Mouse (Mus musculus) limb, embryonic 10.5 days (tissue): ENCODE results near the gene Slc26a11. TPM values are rescaled to one million over a fixed set of nuclear protein-coding genes. Genes with fewer than 3 reads are reported as not detected.

Experiments used
- DNase-seq: peaks from one replicate; pipeline ENCODE4 v3.0.0-alpha.2; 2017; ENCODE audit warnings: low spot score
- H3K27ac ChIP-seq: fragments of 300-500 bp; sonication (generic); 2 replicates; pipeline ENCODE4 v1.5.1; 2016; ENCODE audit warnings: mild to moderate bottlenecking
- H3K27me3 ChIP-seq: fragments of 300-500 bp; sonication (generic); 2 replicates; pipeline ENCODE4 v1.6.1; 2016; ENCODE audit warnings: low read depth, mild to moderate bottlenecking; ENCODE audit not compliant: poor library complexity, severe bottlenecking
- H3K36me3 ChIP-seq: fragments of 300-500 bp; sonication (generic); 2 replicates; pipeline ENCODE4 v1.6.1; 2016; ENCODE audit warnings: mild to moderate bottlenecking, moderate library complexity
- H3K4me1 ChIP-seq: fragments of 300-500 bp; sonication (generic); 2 replicates; pipeline ENCODE4 v1.6.1; 2016
- H3K4me3 ChIP-seq: fragments of 300-500 bp; sonication (generic); 2 replicates; pipeline ENCODE4 v1.5.1; 2016; ENCODE audit warnings: mild to moderate bottlenecking, moderate library complexity
- H3K9me3 ChIP-seq: fragments of 300-500 bp; sonication (generic); replicated peaks from 2 replicates; pipeline ENCODE4 v1.6.1; 2016; ENCODE audit warnings: mild to moderate bottlenecking
- WGBS: fragments of 180-500 bp; shearing (Covaris S2); methylation state at CpG from one replicate; pipeline ENCODE4 v1.1.7; 2016; 5-methylcytosine and 5-hydroxymethylcytosine counted together
- polyA plus RNA-seq: library from polyadenylated mRNA; unstranded; fragments of >200 nt; fragmentation: Nextera tagmentation; extraction: Ambion mirVana; gene quantifications from 2 replicates; pipeline ENCODE4 v1.2.1, GENCODE M21; 2016

The Slc26a11 gene
- 8.9 and 9.4 TPM in 2 replicates for polyA plus RNA-seq

DNA sequence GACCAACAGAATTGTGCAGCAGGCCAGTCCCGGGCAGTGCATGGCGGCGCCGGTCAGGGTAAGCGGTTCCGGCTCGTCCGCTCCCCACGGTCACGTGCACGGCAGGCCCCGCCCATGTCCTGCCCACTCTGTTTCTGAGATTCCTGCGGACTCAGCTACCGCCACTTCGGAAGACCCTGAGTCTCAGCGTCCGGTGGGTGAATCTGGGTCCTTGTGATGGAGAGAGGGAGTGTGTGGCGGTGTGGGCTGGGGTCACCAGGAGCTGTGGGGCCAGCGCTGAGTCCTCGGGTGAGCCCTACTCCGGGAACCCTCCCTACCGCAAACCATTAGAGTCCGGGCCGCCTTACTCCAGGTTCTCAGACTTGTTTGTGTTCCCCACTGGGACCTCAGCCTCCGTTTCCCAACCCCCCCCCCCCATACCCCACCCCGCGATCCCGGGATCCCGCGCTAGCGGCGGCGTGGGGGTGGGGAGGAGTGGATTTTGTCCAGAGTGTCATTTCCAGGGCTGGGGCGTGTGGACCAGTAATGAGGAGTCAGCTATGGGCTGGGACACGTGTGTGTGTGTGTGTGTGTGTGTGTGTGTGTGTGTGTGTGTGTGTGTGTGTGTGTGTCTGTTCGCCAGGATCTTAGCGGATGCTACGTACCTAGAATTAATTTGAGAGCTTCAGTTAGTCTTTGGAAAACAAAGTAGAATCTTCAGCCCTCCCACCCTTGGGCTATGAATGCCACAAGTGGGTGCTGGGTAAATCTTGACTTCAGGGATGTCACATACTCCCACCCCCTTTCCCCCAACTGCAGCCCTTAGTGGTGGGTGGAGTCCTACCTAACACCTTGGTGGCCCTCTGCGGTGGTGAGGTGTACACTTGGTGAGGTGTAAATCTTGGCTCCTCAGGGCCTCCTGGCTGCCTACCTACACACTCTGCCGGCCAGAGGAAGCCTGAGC lies at the start of gene Slc26a11, which contains the start of gene Sgsh:
Gene Slc26a11 (plus strand): TSS at position 115 of the 943 bp plus-strand sequence.
Gene Sgsh (minus strand): TSS at position 94 of the 943 bp plus-strand sequence.
- Histone ChIP-seq H3K9me3 (no peaks in the 10 kb centered on the region), H3K36me3 (peaks cover 27% of the 10 kb centered on the region), H3K27me3 (0 out of 2 replicates have a peak, but pooled peaks cover 14% of the 10 kb centered on the region), H3K27ac (peak within 1 kb of the TSS; percentile 89), H3K4me1 (peaks cover 31% of the 10 kb centered on the region), H3K4me3 (peak within 1 kb of the TSS; percentile 85)
- peak; percentile 93 for DNase-seq
- under 1% methylated on average over 40 of the region's 40 CpGs for WGBS

DNA sequence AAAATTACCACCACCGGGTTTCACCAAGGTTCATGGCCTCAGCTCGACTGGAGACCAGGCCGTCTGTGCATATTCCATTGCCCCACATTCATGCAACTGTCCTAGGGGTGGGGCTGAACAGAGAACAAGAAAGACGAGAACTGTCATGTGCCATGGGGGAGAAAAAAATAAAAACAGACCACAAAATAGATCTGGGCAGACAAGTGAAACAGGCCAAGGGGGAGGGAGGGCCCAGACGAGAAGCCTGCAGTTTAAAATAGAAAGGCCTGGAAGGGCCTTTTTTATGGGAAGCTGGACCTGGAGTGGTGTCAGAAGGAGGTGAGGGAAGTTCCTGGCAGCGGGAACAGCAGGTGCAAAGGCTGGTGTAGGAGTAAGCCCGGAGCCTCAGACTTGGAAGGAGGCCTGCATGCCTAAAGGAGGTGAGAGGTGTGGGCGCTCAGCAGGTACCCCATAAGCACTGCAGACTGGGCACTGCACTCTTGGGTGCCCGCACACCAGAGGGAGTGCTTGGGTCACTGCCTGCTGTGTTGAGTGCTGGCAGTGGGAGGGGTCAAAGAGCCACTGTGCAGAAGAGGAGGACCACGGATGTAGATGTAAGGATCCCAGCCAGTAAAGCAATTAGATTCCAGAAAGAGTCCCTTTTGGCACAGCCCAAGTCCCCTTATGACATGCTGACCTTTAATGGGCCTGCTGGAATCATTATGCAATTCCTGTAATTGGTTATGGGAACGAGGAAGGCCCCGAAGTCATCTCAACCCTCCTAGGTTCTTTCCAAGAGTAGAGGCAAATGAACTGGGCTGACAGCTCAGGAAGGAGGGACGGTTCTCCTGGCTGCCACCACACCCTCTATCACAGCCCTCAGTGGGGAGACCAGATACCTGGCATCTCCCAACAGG lies 48.3 kb upstream of the Slc26a11 start:
- WGBS: 67% methylated on average over 13 of the region's 13 CpGs
- Histone ChIP-seq H3K27me3 (peaks cover 36% of the 10 kb centered on the region), H3K9me3 (no peaks in the 10 kb centered on the region), H3K36me3 (no peaks in the 10 kb centered on the region), H3K4me1 (peaks cover 32% of the 10 kb centered on the region), H3K4me3 (no peak overlapping the region), H3K27ac (peak overlapping the region; percentile 70; the same call in 1 of the 2 replicates)
- DNase-seq: no peak

DNA sequence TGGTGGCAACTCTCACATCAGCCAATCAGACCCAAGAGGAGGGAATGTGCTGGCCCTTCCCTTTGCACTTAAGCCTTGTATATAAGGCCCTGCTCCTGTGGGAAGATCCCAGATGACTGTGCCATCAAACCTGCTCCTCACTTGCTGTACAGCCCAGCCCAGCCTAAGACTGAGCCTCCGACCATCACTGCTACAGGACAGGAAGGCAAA lies 47.8 kb upstream of the Slc26a11 start, which contains the start of gene Card14:
Gene Card14 (plus strand): TSS at position 111 of the 210 bp plus-strand sequence.
- Histone ChIP-seq H3K27me3 (peaks cover 40% of the 10 kb centered on the region), H3K36me3 (no peaks in the 10 kb centered on the region), H3K4me1 (peaks cover 32% of the 10 kb centered on the region), H3K27ac (peak within 1 kb of the TSS; percentile 70), H3K4me3 (peak within 1 kb of the TSS; percentile 30), H3K9me3 (no peaks in the 10 kb centered on the region)
- no peak for DNase-seq
- WGBS: 37% methylated on average over 1 of the region's 1 CpGs

DNA sequence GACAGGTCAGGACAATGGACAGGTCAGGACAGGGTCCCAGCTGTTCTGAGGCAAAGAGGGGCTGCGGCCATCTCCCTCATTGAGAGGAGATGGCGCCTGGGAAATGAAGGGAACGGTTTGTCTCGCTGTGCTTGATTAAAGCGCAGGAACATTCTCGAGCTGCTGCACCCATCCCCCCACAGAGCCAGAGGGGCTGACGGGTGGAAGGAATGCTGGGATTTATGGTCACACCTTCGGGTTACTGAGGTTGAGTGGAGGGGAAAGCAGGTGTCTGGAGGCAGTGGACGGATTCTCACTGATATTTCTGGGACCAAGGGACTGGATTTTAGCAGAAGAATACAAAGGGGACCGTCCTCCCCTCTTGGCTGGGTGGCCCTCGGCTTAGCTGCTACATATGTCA lies 47.4 kb upstream of the Slc26a11 start:
- peak overlapping the region; percentile 70 for H3K27ac ChIP-seq
- peaks cover 40% of the 10 kb centered on the region for H3K27me3 ChIP-seq
- peak overlapping the region; percentile 30 for H3K4me3 ChIP-seq
- no peaks in the 10 kb centered on the region for H3K36me3 ChIP-seq
- DNase-seq: peak; percentile 55
- WGBS: 19% methylated on average over 11 of the region's 11 CpGs
- no peaks in the 10 kb centered on the region for H3K9me3 ChIP-seq
- peaks cover 32% of the 10 kb centered on the region for H3K4me1 ChIP-seq

DNA sequence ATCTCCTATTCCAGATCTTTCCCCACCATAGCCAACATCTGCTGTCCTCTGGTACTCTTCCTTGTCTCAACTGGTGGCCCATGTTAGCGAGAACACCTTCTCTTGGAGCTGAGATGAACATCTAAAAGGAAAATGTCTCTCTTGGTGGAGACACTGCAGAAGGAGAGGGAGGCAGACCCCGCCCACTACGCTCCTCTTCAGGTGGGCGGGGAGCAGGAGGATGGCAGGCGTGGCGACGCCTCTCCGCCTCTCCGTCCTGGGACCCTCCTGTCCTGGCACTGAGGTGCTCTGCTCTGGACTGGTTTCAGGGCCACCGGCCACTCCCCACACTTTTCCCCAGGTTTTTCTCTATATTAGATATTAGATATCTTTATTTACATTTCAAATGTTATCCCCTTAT lies 44.7 kb upstream of the Slc26a11 start:
- peaks cover 30% of the 10 kb centered on the region for H3K4me1 ChIP-seq
- WGBS: 15% methylated on average over 10 of the region's 10 CpGs
- peaks cover 24% of the 10 kb centered on the region for H3K27me3 ChIP-seq
- DNase-seq: no peak
- no peaks in the 10 kb centered on the region for H3K9me3 ChIP-seq
- H3K4me3 ChIP-seq: no peak overlapping the region
- no peak overlapping the region for H3K27ac ChIP-seq
- H3K36me3 ChIP-seq: no peaks in the 10 kb centered on the region

DNA sequence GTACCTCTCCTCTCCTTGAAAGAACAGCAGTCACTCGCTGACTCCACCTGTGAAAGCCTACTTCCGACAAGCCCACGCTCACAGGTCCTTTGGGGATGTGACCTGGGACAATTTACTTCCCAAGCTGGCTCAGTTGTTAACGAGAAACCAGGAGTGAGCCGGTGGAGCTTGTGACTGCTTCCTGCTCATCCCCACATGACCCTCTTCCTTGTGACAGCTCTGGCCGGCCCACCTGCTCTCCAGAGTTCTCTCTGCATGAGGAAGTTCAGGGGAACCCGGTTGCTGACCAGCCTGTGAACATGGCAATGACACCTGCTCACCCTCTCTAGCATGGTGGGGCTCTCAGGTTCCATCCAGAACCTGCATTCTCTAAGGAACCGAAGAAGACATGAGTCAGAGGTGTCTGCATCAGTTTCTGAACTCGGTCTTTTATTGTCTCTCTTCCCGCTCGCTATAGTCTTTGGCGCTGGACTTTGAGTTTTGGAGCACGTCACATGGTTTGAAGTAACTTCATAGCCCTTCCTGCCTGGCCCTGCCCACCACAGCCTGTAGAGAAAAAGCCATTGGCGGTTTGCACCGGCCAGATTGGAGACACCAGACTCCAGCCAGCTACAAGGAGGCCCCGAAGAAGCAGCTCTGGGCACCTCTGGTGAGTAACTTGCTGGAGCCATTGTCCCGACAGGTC lies 41.0 kb upstream of the Slc26a11 start:
- peaks cover 20% of the 10 kb centered on the region for H3K27me3 ChIP-seq
- no peak for DNase-seq
- H3K9me3 ChIP-seq: no peaks in the 10 kb centered on the region
- 79% methylated on average over 17 of the region's 17 CpGs for WGBS
- no peak overlapping the region for H3K4me3 ChIP-seq
- peaks cover 10% of the 10 kb centered on the region; the same call in 1 of the 2 replicates for H3K4me1 ChIP-seq
- H3K27ac ChIP-seq: no peak overlapping the region
- no peaks in the 10 kb centered on the region for H3K36me3 ChIP-seq

DNA sequence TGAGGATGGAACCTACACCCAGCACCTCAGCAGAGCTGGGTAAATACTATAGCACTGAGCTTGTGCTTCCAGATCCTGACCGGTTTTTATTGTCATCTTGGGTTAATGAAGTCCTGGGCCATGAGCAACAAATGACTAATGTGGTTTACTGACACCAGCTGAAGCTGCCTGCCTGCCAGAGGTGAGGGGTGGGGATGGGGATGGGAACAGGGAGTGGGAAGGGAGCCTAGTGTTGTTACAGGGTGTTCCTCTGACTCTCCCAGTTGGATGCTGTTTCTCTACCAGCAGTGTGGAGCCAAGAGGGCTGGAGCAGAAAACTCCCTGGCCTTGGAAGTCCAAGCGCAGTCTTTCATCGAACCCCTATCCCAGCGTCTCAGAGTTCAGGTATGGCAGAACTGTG lies 38.6 kb upstream of the Slc26a11 start:
- H3K27me3 ChIP-seq: 0 out of 2 replicates have a peak, but pooled peaks cover 4% of the 10 kb centered on the region
- WGBS: 78% methylated on average over 4 of the region's 4 CpGs
- no peak for DNase-seq
- no peak overlapping the region for H3K27ac ChIP-seq
- H3K36me3 ChIP-seq: no peaks in the 10 kb centered on the region
- H3K4me3 ChIP-seq: no peak overlapping the region
- no peaks in the 10 kb centered on the region for H3K9me3 ChIP-seq
- 0 out of 2 replicates have a peak, but pooled peaks cover 6% of the 10 kb centered on the region for H3K4me1 ChIP-seq

DNA sequence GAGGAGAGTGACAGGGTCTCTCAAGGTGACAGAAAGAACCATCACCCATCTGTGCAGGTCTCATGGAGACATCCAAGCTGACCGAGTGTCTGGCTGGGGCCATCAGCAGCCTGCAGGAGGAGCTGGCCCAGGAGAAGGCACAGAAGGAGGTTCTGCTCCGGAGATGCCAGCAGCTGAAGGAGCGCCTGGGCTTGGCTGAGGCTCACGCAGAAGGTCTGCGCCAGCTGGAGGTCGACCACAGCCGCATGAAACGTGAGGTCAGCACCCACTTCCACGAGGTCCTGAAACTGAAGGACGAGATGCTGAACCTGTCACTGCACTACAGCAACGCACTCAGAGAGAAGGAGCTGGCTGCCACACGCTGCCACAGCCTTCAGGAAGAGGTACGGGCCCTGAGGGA lies 32.8 kb upstream of the Slc26a11 start:
- Histone ChIP-seq H3K9me3 (no peaks in the 10 kb centered on the region; the same call in 1 of the 2 replicates), H3K4me3 (no peak overlapping the region), H3K27ac (no peak overlapping the region), H3K4me1 (no peaks in the 10 kb centered on the region), H3K36me3 (no peaks in the 10 kb centered on the region), H3K27me3 (peaks cover 7% of the 10 kb centered on the region; the same call in 1 of the 2 replicates)
- no peak for DNase-seq
- WGBS: 82% methylated on average over 13 of the region's 13 CpGs

GRCm38 (mm10) chr11:119325068-119325467 lies 30.3 kb upstream of the Slc26a11 start:
- Histone ChIP-seq H3K27me3 (peaks cover 7% of the 10 kb centered on the region; the same call in 1 of the 2 replicates), H3K4me3 (no peak overlapping the region), H3K27ac (no peak overlapping the region), H3K36me3 (no peaks in the 10 kb centered on the region), H3K4me1 (0 out of 2 replicates have a peak, but pooled peaks cover 2% of the 10 kb centered on the region), H3K9me3 (no peaks in the 10 kb centered on the region; the same call in 1 of the 2 replicates)
- no peak for DNase-seq
- WGBS: 84% methylated on average over 1 of the region's 1 CpGs

DNA sequence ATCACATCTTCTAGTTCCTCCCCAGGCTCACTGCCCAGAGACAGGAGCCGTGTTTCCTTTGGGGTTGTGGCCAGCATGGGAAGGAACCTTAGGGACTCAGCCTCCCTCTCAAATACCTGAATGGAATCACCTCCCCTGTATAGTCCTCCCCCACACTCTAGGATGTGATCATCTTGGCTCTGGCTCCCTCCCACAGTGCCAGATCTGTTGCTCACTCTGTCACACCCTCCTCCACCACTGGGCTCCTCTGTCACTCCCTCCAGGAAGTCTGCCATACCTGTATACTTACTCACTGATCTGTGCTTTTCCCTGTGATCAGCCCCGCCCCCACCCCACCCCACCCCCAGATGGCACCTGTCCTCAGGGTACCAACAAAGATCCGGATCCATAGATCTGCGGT lies 24.8 kb upstream of the Slc26a11 start:
- DNase-seq: no peak
- Histone ChIP-seq H3K9me3 (no peaks in the 10 kb centered on the region), H3K4me1 (peaks cover 5% of the 10 kb centered on the region; the same call in 1 of the 2 replicates), H3K27me3 (peaks cover 21% of the 10 kb centered on the region), H3K36me3 (no peaks in the 10 kb centered on the region), H3K27ac (no peak overlapping the region), H3K4me3 (no peak overlapping the region)
- WGBS: 63% methylated on average over 4 of the region's 4 CpGs

- Histone ChIP-seq H3K4me3 (no peak overlapping the region), H3K36me3 (no peaks in the 10 kb centered on the region), H3K4me1 (peaks cover 5% of the 10 kb centered on the region; the same call in 1 of the 2 replicates), H3K27me3 (peaks cover 21% of the 10 kb centered on the region), H3K27ac (no peak overlapping the region), H3K9me3 (no peaks in the 10 kb centered on the region)
- WGBS: 45% methylated on average over 3 of the region's 3 CpGs
- no peak for DNase-seq
Measured at GRCm38 (mm10) chr11:119331970-119332369, 23.4 kb upstream of the Slc26a11 start.
